Mouse (Mus musculus): Measurements from ENCODE around the gene Gm37240.
A peak's percentile ranks its signal among the peaks of the same experiment; 100 is the strongest.
"Not testable (repeated sequence)": the region's sequence is repeated elsewhere in the genome, so short reads cannot be mapped to it uniquely, and the experiment has no call there.

The Gm37240 gene

DNA sequence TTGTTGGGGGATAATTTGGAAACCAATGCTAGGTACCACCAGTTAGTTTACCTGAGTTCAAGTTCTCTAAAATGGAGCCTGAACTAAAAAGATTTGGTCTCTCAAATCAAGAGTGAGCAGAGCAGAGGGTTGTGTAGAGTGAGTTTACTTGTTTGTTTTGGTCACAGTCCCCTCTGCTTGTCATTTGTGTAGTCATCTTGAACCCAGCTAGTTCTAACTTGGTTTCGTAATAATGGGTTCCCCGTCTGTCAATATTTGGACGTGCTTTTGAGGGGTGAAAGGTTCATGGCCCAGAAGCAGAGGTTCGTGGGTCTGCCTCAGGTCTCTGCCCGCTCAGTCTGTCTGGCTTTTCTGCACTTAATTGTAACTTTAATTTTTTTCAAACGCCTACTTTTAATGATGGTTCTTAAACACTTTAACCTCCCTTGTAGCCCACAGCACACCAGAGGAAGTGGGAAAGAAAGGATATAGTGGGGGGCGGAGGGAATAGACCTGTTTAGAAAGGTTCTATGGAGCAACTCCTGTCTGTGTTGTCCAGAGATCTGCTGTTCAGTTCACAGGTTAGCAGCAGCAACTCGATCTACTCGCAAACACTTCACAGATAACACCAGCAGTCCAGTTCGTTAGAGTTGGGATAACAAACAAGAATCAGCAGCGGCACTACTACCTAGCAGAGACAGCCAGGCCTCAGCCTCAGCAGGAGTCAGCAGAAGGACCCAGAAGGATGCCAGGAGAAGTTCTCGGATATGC, 1237.6 kb downstream of the Gm37240 start:
- no peak for DNase-seq (ENCODE audit: low spot score in 2 of 2)

GRCm38 (mm10) chr3:84648069-84648468, 1239.2 kb downstream of the Gm37240 start:
- not testable (repeated sequence) for DNase-seq (ENCODE audit: low spot score in 2 of 2)

DNA sequence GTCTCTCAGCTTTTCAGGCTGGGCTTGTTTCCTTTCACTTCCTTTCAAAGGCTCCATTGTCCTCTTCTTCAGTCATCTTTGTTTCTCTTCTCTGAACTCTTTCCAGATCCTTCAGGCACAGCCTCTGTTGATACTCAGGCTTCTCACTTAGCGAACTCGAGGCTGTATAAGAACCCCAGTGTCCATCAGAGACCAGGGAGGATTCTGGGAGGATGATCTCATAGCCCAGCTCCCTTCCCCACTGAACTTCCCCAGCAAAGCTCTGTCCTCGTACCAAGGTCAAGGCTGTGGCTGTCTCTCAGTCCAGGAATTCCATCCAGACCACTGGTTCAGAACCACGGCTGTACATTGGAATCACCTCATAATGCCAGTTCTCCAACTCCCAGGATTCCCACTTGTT, 1239.7 kb downstream of the Gm37240 start:
- no peak for DNase-seq (ENCODE audit: low spot score in 2 of 2)

DNA sequence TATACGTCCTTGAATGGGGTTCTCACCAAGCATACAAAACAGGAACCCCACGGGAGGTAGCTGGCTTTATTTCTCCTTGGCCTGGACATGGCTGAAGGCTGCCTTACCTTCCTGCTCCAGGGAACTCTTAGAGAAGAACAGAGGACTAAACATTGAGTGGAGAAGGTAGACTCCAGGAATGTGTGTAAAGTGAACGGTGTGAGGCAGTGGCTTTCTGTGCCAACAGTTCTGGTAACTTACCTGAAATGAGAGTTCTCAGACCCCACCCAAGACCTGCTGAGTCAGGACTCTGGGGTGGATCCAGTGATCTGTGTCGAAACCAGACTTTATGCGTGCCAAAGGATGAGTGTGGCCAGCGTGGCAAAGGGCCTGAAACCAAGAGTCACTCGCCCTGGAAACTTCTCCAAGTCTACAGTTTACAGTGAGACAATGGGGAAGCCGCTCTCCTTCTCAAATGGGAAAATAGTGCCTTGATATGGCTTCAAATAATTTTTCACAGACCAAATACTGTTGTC, 1240.9 kb downstream of the Gm37240 start:
- DNase-seq (ENCODE audit: low spot score in 2 of 2), result no peak

GRCm38 (mm10) chr3:84646007-84646290, 1241.4 kb downstream of the Gm37240 start:
- no peak for DNase-seq (ENCODE audit: low spot score in 2 of 2)

GRCm38 (mm10) chr3:84645156-84646006, 1241.9 kb downstream of the Gm37240 start:
- DNase-seq (ENCODE audit: low spot score in 2 of 2), result no peak

- no peak for DNase-seq (ENCODE audit: low spot score in 2 of 2)
Measured at GRCm38 (mm10) chr3:84642942-84643341, 1244.4 kb downstream of the Gm37240 start.

DNA sequence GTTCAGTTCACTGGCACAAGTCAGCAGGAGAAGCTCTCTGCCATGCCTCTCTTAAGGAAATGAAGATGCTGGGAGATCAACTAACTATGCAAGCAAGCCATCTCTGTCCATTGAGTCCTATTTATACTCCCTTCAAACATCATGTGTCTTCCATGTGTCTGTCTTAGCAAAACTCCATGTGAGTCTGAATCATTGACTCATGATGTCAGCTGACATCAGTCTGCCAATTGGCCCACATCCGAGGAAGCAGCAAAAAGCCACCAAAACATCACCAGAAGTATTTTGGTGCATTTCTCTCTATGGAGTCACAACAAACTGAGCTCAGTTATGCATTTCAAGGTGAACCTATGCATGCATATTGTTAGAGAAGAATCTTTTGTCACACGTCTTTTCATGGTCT, 1245.9 kb downstream of the Gm37240 start:
- DNase-seq (ENCODE audit: low spot score in 2 of 2), result no peak

GRCm38 (mm10) chr3:84640536-84640935, 1246.8 kb downstream of the Gm37240 start:
- DNase-seq (ENCODE audit: low spot score in 2 of 2), result no peak

- DNase-seq (ENCODE audit: low spot score in 2 of 2), result no peak
Measured at GRCm38 (mm10) chr3:84639767-84640500, 1247.4 kb downstream of the Gm37240 start.

- DNase-seq (ENCODE audit: low spot score in 2 of 2), result no peak
Measured at GRCm38 (mm10) chr3:84638858-84639257, 1248.5 kb downstream of the Gm37240 start.

- DNase-seq (ENCODE audit: low spot score in 2 of 2), result no peak
Measured at GRCm38 (mm10) chr3:84637890-84638578, 1249.3 kb downstream of the Gm37240 start.

GRCm38 (mm10) chr3:84637095-84637494, 1250.2 kb downstream of the Gm37240 start:
- no peak for DNase-seq (ENCODE audit: low spot score in 2 of 2)

GRCm38 (mm10) chr3:84631586-84631985, 1255.7 kb downstream of the Gm37240 start:
- no peak for DNase-seq (ENCODE audit: low spot score in 2 of 2)

DNA sequence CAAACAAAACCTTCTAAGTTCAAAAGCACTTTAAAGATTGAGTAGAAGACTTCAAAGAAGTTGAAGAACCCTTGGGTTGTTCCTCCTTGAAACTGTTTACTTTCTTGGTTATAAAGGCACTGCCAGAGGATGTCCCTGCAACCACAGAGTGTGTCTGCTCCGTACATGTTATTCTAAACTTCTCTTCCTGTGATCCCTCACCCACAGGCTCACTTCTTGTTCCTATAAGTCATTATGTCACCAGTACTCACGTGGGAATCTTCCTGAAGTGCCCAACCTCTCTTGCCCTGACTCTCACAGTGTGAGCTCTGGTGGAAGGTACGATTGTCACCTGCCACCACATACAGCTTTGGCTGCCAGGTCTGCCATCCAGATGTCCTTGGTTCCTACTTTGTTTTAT, 1265.3 kb downstream of the Gm37240 start:
- no peak for DNase-seq (ENCODE audit: low spot score in 2 of 2)

GRCm38 (mm10) chr3:84619725-84620124, 1267.6 kb downstream of the Gm37240 start:
- no peak for DNase-seq (ENCODE audit: low spot score in 2 of 2)

GRCm38 (mm10) chr3:84619056-84619455, 1268.3 kb downstream of the Gm37240 start:
- no peak for DNase-seq (ENCODE audit: low spot score in 2 of 2)

- no peak for DNase-seq (ENCODE audit: low spot score in 2 of 2)
Measured at GRCm38 (mm10) chr3:84618627-84619026, 1268.7 kb downstream of the Gm37240 start.

- no peak for DNase-seq (ENCODE audit: low spot score in 2 of 2)
Measured at GRCm38 (mm10) chr3:84615856-84616225, 1271.5 kb downstream of the Gm37240 start.

GRCm38 (mm10) chr3:84615050-84615855, 1272.1 kb downstream of the Gm37240 start:
- DNase-seq (ENCODE audit: low spot score in 2 of 2), result peak in 1 of 2 experiments; percentile 5

DNA sequence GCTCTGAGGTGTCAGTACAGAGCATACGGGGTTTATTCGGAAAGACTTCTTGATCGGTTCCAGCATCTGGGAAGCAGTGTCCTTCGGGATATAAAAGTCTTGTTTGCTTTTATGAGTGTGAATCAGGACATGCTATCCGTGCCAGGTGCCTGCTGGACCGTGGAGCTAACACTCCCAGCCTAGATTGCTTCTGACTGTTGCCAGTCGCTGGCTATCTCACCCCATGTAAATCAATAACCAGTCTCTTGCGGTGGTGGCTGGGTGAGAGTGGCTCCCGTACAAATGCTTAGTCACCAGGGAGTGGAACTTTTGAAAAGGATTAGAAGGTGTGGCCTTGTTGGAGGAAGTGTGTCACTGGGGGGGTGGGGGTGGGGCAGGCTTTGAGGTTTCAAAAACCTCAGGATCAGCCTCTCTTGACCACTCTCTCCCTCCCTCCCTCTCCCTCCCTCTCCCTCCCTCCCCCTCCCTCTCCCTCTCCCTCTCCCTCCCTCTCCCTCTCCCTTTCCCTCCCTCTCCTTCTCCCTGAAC, 1277.1 kb downstream of the Gm37240 start:
- no peak for DNase-seq (ENCODE audit: low spot score in 2 of 2)

All from cerebellum, postnatal 4 days (tissue).